Mouse (Mus musculus) stomach, postnatal 0 days (tissue): ENCODE results near the gene Gphb5. TPM values are rescaled to one million over a fixed set of nuclear protein-coding genes. Genes with fewer than 3 reads are reported as not detected.
A peak's percentile ranks its signal among the peaks of the same experiment; 100 is the strongest.

Experiments used
- ATAC-seq: fragments of 200-750 bp; cut with Nextera tagmentation; 2 replicates; pipeline ENCODE4 v1.8.0; 2017; ENCODE audit not compliant: low FRiP score, low TSS enrichment
- DNase-seq: peaks from one replicate; pipeline ENCODE4 v3.0.0-alpha.2; 2016; ENCODE audit warnings: low spot score
- H3K27ac ChIP-seq: fragments of 300-500 bp; sonication (generic); replicated peaks from 2 replicates; pipeline ENCODE4 v1.5.1; 2014; ENCODE audit warnings: mild to moderate bottlenecking, control low read depth
- H3K27me3 ChIP-seq: fragments of 300-500 bp; sonication (generic); 2 replicates; pipeline ENCODE4 v1.6.1; 2014; ENCODE audit warnings: low read length; ENCODE audit not compliant: control insufficient read depth, insufficient read depth
- H3K36me3 ChIP-seq: fragments of 300-500 bp; sonication (generic); 2 replicates; pipeline ENCODE4 v1.6.1; 2014; ENCODE audit warnings: low read length, mixed read lengths; ENCODE audit not compliant: control insufficient read depth, insufficient read depth
- H3K4me1 ChIP-seq: fragments of 300-500 bp; sonication (generic); replicated peaks from 2 replicates; pipeline ENCODE4 v1.6.1; 2014; ENCODE audit warnings: antibody characterized with exemption; ENCODE audit not compliant: control insufficient read depth, insufficient read depth
- H3K4me2 ChIP-seq: fragments of 300-500 bp; sonication (generic); replicated peaks from 2 replicates; pipeline ENCODE4 v1.6.1; 2014; ENCODE audit warnings: low read depth, mild to moderate bottlenecking, control low read depth, moderate library complexity
- H3K4me3 ChIP-seq: fragments of 300-500 bp; sonication (generic); 2 replicates; pipeline ENCODE4 v1.5.1; 2014; ENCODE audit warnings: low read depth, low read length, control low read depth
- H3K9ac ChIP-seq: fragments of 300-500 bp; sonication (generic); 2 replicates; pipeline ENCODE4 v1.6.1; 2014; ENCODE audit warnings: mild to moderate bottlenecking, low read length, control low read depth, mixed read lengths
- H3K9me3 ChIP-seq: fragments of 300-500 bp; sonication (generic); 2 replicates; pipeline ENCODE4 v1.6.1; 2016; ENCODE audit warnings: low read length; ENCODE audit not compliant: control insufficient read depth
- CTCF ChIP-seq: IDR thresholded peaks from 2 replicates; pipeline ENCODE4 v1.5.1; 2016; ENCODE audit warnings: antibody characterized with exemption, low read depth, mild to moderate bottlenecking, moderate library complexity
- EP300 ChIP-seq: optimal IDR thresholded peaks from 2 replicates; pipeline ENCODE3; 2016; ENCODE audit warnings: antibody characterized with exemption
- WGBS: fragments of 180-500 bp; shearing (Covaris S2); extraction: QIAGEN DNeasy Blood & Tissue Kit; methylation state at CpG from one replicate; pipeline ENCODE4 v1.1.7; 2014; 5-methylcytosine and 5-hydroxymethylcytosine counted together
- polyA plus RNA-seq: library from polyadenylated mRNA; unstranded; fragments of >200 nt; fragmentation: Nextera tagmentation; extraction: Ambion mirVana; gene quantifications from 2 replicates; pipeline ENCODE4 v1.2.1, GENCODE M21; 2015

The Gphb5 gene
- polyA plus RNA-seq, 1 experiment from 2014 or later, result not detected

GRCm38 (mm10) chr12:75388521-75388920 is 28.1 kb downstream of the Gphb5 start:
- H3K9me3 ChIP-seq, result no peaks in the 10 kb centered on the region
- no peak for ATAC-seq
- H3K4me2 ChIP-seq, result no peak overlapping the region
- 89% methylated on average over 9 of the region's 9 CpGs for WGBS
- H3K4me3 ChIP-seq, result no peak overlapping the region
- DNase-seq, result no peak
- H3K4me1 ChIP-seq, result no peaks in the 10 kb centered on the region
- no peak overlapping the region for H3K27ac ChIP-seq
- H3K9ac ChIP-seq, result no peak overlapping the region
- TF ChIP-seq CTCF, result no peak
- no peak for TF ChIP-seq EP300
- no peaks in the 10 kb centered on the region for H3K36me3 ChIP-seq
- no peaks in the 10 kb centered on the region for H3K27me3 ChIP-seq

- Histone ChIP-seq H3K9ac (no peak overlapping the region), H3K36me3 (no peaks in the 10 kb centered on the region), H3K4me3 (no peak overlapping the region), H3K9me3 (no peaks in the 10 kb centered on the region), H3K4me2 (no peak overlapping the region), H3K4me1 (no peaks in the 10 kb centered on the region), H3K27ac (no peak overlapping the region), H3K27me3 (no peaks in the 10 kb centered on the region)
- 83% methylated on average over 15 of the region's 15 CpGs for WGBS
- ATAC-seq (no peak), DNase-seq (no peak)
- TF ChIP-seq CTCF (no peak), EP300 (no peak)
Measured at GRCm38 (mm10) chr12:75387846-75388245, 28.7 kb downstream of the Gphb5 start.

- DNase-seq (no peak), ATAC-seq (0 out of 2 replicates have a peak, but pooled peaks have one; percentile 12)
- H3K27ac ChIP-seq, result no peak overlapping the region
- no peak overlapping the region for H3K4me3 ChIP-seq
- H3K9me3 ChIP-seq, result no peaks in the 10 kb centered on the region
- WGBS, result 70% methylated on average over 8 of the region's 8 CpGs
- peak; percentile 18; the same call in 1 of the 2 replicates for TF ChIP-seq CTCF
- TF ChIP-seq EP300, result no peak
- H3K4me2 ChIP-seq, result no peak overlapping the region
- H3K4me1 ChIP-seq, result no peaks in the 10 kb centered on the region
- H3K36me3 ChIP-seq, result no peaks in the 10 kb centered on the region
- H3K9ac ChIP-seq, result no peak overlapping the region
- no peaks in the 10 kb centered on the region for H3K27me3 ChIP-seq
Measured at GRCm38 (mm10) chr12:75387156-75387555, 29.4 kb downstream of the Gphb5 start.

- WGBS, result 90% methylated on average over 9 of the region's 9 CpGs
- H3K27me3 ChIP-seq, result no peaks in the 10 kb centered on the region
- H3K4me3 ChIP-seq, result no peak overlapping the region
Measured at GRCm38 (mm10) chr12:75386731-75387130, 29.9 kb downstream of the Gphb5 start.

GRCm38 (mm10) chr12:75376126-75376525 is 40.5 kb downstream of the Gphb5 start:
- Histone ChIP-seq H3K4me3 (no peak overlapping the region), H3K9me3 (no peaks in the 10 kb centered on the region), H3K27me3 (no peaks in the 10 kb centered on the region), H3K9ac (no peak overlapping the region), H3K27ac (no peak overlapping the region), H3K36me3 (no peaks in the 10 kb centered on the region), H3K4me2 (no peak overlapping the region), H3K4me1 (no peaks in the 10 kb centered on the region)
- ATAC-seq (no peak), DNase-seq (no peak)
- TF ChIP-seq CTCF (no peak), EP300 (no peak)
- 58% methylated on average over 6 of the region's 6 CpGs for WGBS

More at GRCm38 (mm10) chr12:75386731-75387130, 29.9 kb downstream of the Gphb5 start:
- H3K4me2 ChIP-seq, result no peak overlapping the region
- DNase-seq, result no peak
- ATAC-seq, result no peak
- no peaks in the 10 kb centered on the region for H3K4me1 ChIP-seq
- H3K27ac ChIP-seq, result no peak overlapping the region
- H3K36me3 ChIP-seq, result no peaks in the 10 kb centered on the region
- TF ChIP-seq CTCF (no peak), EP300 (no peak)
- no peaks in the 10 kb centered on the region for H3K9me3 ChIP-seq
- H3K9ac ChIP-seq, result no peak overlapping the region

- TF ChIP-seq CTCF (no peak), EP300 (no peak)
- no peak overlapping the region for H3K4me2 ChIP-seq
- no peaks in the 10 kb centered on the region for H3K36me3 ChIP-seq
- H3K27me3 ChIP-seq, result no peaks in the 10 kb centered on the region
- H3K9me3 ChIP-seq, result no peaks in the 10 kb centered on the region
- ATAC-seq (no peak), DNase-seq (no peak)
- no peak overlapping the region for H3K4me3 ChIP-seq
- no peak overlapping the region for H3K9ac ChIP-seq
- H3K4me1 ChIP-seq, result no peaks in the 10 kb centered on the region
- 89% methylated on average over 12 of the region's 12 CpGs for WGBS
- no peak overlapping the region for H3K27ac ChIP-seq
Measured at GRCm38 (mm10) chr12:75375060-75375459, 41.5 kb downstream of the Gphb5 start.
